Comparison of ENCODE assay signal across 8 mouse cellular contexts in the genomic region with DNA sequence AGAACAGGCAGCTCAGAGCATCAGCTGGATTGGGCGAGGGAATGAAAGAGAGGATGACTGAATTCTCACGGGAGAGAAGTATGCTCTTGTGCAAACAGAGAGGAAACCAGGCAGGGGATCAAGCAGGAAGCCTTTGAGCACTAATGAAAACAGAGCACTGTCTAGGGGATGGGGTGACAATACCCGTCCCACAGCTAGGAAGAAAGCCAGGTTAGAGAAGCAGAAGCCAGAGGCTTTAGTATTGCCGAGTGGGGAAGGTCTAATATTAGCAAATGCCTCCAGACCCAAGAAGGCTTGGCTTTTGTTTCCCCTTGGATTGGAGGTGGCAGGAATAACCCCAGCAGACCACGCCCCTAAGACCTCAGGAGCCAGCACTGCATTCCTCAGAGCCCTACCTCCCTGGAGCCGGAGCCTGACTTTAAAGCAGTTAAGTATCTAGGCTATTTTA. TPM values are rescaled to one million over a fixed set of nuclear protein-coding genes. Genes with fewer than 3 reads are reported as not detected.
DNase-seq lines count a peak whose midpoint lies in the region; ATAC-seq lines count a peak whose summit lies in the region.

No protein-coding gene starts in this region.

- no peak overlapping the region for H3K4me3 ChIP-seq in forebrain, embryonic 14.5 days (ENCODE audit: low read depth, low read length)
- H3K4me3 ChIP-seq in forebrain, embryonic 15.5 days: no peak overlapping the region
- H3K4me3 ChIP-seq in limb, embryonic 13.5 days: no peak overlapping the region

- peaks cover 31% of the 10 kb centered on the region for H3K4me1 ChIP-seq in forebrain, embryonic 14.5 days (ENCODE audit: control insufficient read depth, insufficient read depth, low read length)
- H3K4me1 ChIP-seq in forebrain, embryonic 15.5 days: peaks cover 47% of the 10 kb centered on the region
- peaks cover 86% of the 10 kb centered on the region for H3K4me1 ChIP-seq in limb, embryonic 13.5 days

- no peaks in the 10 kb centered on the region for H3K27me3 ChIP-seq in forebrain, embryonic 14.5 days (replicated peaks; ENCODE audit: control insufficient read depth, insufficient read depth, low read length)
- H3K27me3 ChIP-seq in forebrain, embryonic 15.5 days: no peaks in the 10 kb centered on the region
- no peaks in the 10 kb centered on the region for H3K27me3 ChIP-seq in limb, embryonic 13.5 days

- no peak for DNase-seq in forebrain, embryonic 14.5 days (ENCODE audit: low spot score)
- DNase-seq in heart, postnatal 10 days: peak; percentile 69 to 79
- peak; percentile 43 for DNase-seq in retina, postnatal 1 day
- no peak for DNase-seq in ovary, postnatal 14 days (ENCODE audit: low spot score)

- H3K4me2 ChIP-seq in forebrain, embryonic 14.5 days (ENCODE audit: low read length): no peak overlapping the region
- H3K4me2 ChIP-seq in forebrain, embryonic 15.5 days (replicated peaks): no peak overlapping the region
- peak overlapping the region; percentile 32 for H3K4me2 ChIP-seq in limb, embryonic 13.5 days (replicated peaks)

- 0 out of 2 replicates have a peak, but pooled peaks have one; percentile 5 for ATAC-seq in forebrain, embryonic 14.5 days
- no peak for ATAC-seq in forebrain, embryonic 15.5 days (replicated peaks)
- no peak for ATAC-seq in limb, embryonic 13.5 days (ENCODE audit: low FRiP score, low read depth)
- no peak for ATAC-seq in megakaryocyte progenitor cell, adult 5-6 weeks (replicated peaks; ENCODE audit: poor library complexity)
- ATAC-seq in megakaryocyte-erythroid progenitor cell, adult 5-6 weeks (replicated peaks; ENCODE audit: low FRiP score, low TSS enrichment, poor library complexity, severe bottlenecking): no peak

- H3K9me3 ChIP-seq in forebrain, embryonic 14.5 days (replicated peaks; ENCODE audit: control insufficient read depth, low read length): no peaks in the 10 kb centered on the region
- no peaks in the 10 kb centered on the region for H3K9me3 ChIP-seq in forebrain, embryonic 15.5 days
- no peaks in the 10 kb centered on the region for H3K9me3 ChIP-seq in limb, embryonic 13.5 days

- 9% methylated on average over 6 of the region's 6 CpGs for WGBS in forebrain, embryonic 14.5 days
- 13% methylated on average over 6 of the region's 6 CpGs for WGBS in forebrain, embryonic 15.5 days
- WGBS in limb, embryonic 13.5 days: 5% methylated on average over 6 of the region's 6 CpGs

- intact Hi-C loops in heart, postnatal 10 days (cut with DNase I): no loop called here

- no peak overlapping the region for H3K9ac ChIP-seq in forebrain, embryonic 14.5 days (ENCODE audit: low read length)
- no peak overlapping the region for H3K9ac ChIP-seq in forebrain, embryonic 15.5 days (replicated peaks)
- H3K9ac ChIP-seq in limb, embryonic 13.5 days: no peak overlapping the region

- H3K27ac ChIP-seq in forebrain, embryonic 14.5 days (ENCODE audit: low read depth, low read length): no peak overlapping the region
- no peak overlapping the region for H3K27ac ChIP-seq in forebrain, embryonic 15.5 days (replicated peaks)
- no peak overlapping the region for H3K27ac ChIP-seq in limb, embryonic 13.5 days

- H3K36me3 ChIP-seq in forebrain, embryonic 14.5 days (ENCODE audit: control insufficient read depth, insufficient read depth, low read length): no peaks in the 10 kb centered on the region
- H3K36me3 ChIP-seq in forebrain, embryonic 15.5 days: no peaks in the 10 kb centered on the region
- H3K36me3 ChIP-seq in limb, embryonic 13.5 days: no peaks in the 10 kb centered on the region

RNA-seq across cellular contexts. Expression of a gene that starts 19.3 kb away (rescaled TPM):
- polyA plus RNA-seq in forebrain, embryonic 14.5 days (2014; fragmentation: Nextera tagmentation; extraction: Ambion mirVana): 7.0 and 9.8 TPM in 2 replicates
- 8.0 and 9.2 TPM in 2 replicates for polyA plus RNA-seq in forebrain, embryonic 15.5 days (2015; fragmentation: Nextera tagmentation; extraction: Ambion mirVana)
- 1 to 10 TPM; 4.4 to 7.0 TPM for total RNA-seq in heart, postnatal 10 days (2021)
- 7.3 and 10.6 TPM in 2 replicates for polyA plus RNA-seq in limb, embryonic 13.5 days (2015; fragmentation: Nextera tagmentation; extraction: Ambion mirVana)
- total RNA-seq in megakaryocyte progenitor cell, adult 5-6 weeks (2015): 2.4 and 3.8 TPM in 2 replicates
- total RNA-seq in megakaryocyte progenitor cell, adult 5-6 weeks (2017): 0.87 and 0.98 TPM in 2 replicates
- 2.3 and 3.4 TPM in 2 replicates for total RNA-seq in megakaryocyte-erythroid progenitor cell, adult 5-6 weeks (2014; fragmentation: Nextera tagmentation)
- 1.5 and 3.2 TPM in 2 replicates for total RNA-seq in megakaryocyte-erythroid progenitor cell, adult 5-6 weeks (2017)

RNA-seq across cellular contexts. Expression of a gene that starts 51.6 kb away (rescaled TPM):
- 92.3 and 94.9 TPM in 2 replicates for polyA plus RNA-seq in forebrain, embryonic 14.5 days (2014; fragmentation: Nextera tagmentation; extraction: Ambion mirVana)
- polyA plus RNA-seq in forebrain, embryonic 15.5 days (2015; fragmentation: Nextera tagmentation; extraction: Ambion mirVana): 88.6 and 93.0 TPM in 2 replicates
- 10 to 100 TPM; 35.2 to 37.9 TPM for total RNA-seq in heart, postnatal 10 days (2021)
- polyA plus RNA-seq in limb, embryonic 13.5 days (2015; fragmentation: Nextera tagmentation; extraction: Ambion mirVana): 77.3 and 82.8 TPM in 2 replicates
- total RNA-seq in megakaryocyte progenitor cell, adult 5-6 weeks (2015): 32.6 and 43.0 TPM in 2 replicates
- 36.4 and 40.8 TPM in 2 replicates for total RNA-seq in megakaryocyte progenitor cell, adult 5-6 weeks (2017)
- 58.1 and 73.0 TPM in 2 replicates for total RNA-seq in megakaryocyte-erythroid progenitor cell, adult 5-6 weeks (2014; fragmentation: Nextera tagmentation)
- 24.7 and 36.4 TPM in 2 replicates for total RNA-seq in megakaryocyte-erythroid progenitor cell, adult 5-6 weeks (2017)

Comparison
In these comparisons a context has a peak if more than half of its experiments do, and no peak if none do; other contexts are left out.
1. DNase-seq: peak in heart, postnatal 10 days (2 of 2) and retina, postnatal 1 day (single experiment); none in forebrain, embryonic 14.5 days (single experiment) and ovary, postnatal 14 days (single experiment).